Mouse (Mus musculus) kidney, embryonic 16.5 days (tissue): ENCODE measurements at regions not wholly inside any gene's neighbourhood (a gene's known extent, or its start where the extent isn't known, plus 50 kb on each side); places are given as distances from the start of the nearest gene placed in this dataset.
A peak's percentile ranks its signal among the peaks of the same experiment; 100 is the strongest.

Experiments used
- ATAC-seq: fragments of 200-750 bp; cut with Nextera tagmentation; 2 replicates; pipeline ENCODE4 v1.8.0; 2017; ENCODE audit warnings: moderate TSS enrichment; ENCODE audit not compliant: low FRiP score, low TSS enrichment
- H3K27ac ChIP-seq: fragments of 300-500 bp; sonication (generic); 2 replicates; pipeline ENCODE4 v1.5.1; 2014; ENCODE audit warnings: low read length
- H3K27me3 ChIP-seq: fragments of 300-500 bp; sonication (generic); 2 replicates; pipeline ENCODE4 v1.6.1; 2014; ENCODE audit warnings: low read length, control low read depth, mixed read lengths; ENCODE audit not compliant: insufficient read depth
- H3K36me3 ChIP-seq: fragments of 300-500 bp; sonication (generic); 2 replicates; pipeline ENCODE4 v1.6.1; 2014; ENCODE audit warnings: low read length, control low read depth, mixed read lengths; ENCODE audit not compliant: insufficient read depth
- H3K4me1 ChIP-seq: fragments of 300-500 bp; sonication (generic); 2 replicates; pipeline ENCODE4 v1.6.1; 2014; ENCODE audit warnings: low read length, control low read depth, mixed read lengths; ENCODE audit not compliant: insufficient read depth
- H3K4me2 ChIP-seq: fragments of 300-500 bp; sonication (generic); replicated peaks from 2 replicates; pipeline ENCODE4 v1.6.1; 2014; ENCODE audit warnings: low read depth, low read length
- H3K4me3 ChIP-seq: fragments of 300-500 bp; sonication (generic); 2 replicates; pipeline ENCODE4 v1.5.1; 2014; ENCODE audit warnings: mild to moderate bottlenecking, low read length
- H3K9ac ChIP-seq: fragments of 300-500 bp; sonication (generic); replicated peaks from 2 replicates; pipeline ENCODE4 v1.6.1; 2014; ENCODE audit warnings: low read length
- H3K9me3 ChIP-seq: fragments of 300-500 bp; sonication (generic); 2 replicates; pipeline ENCODE4 v1.6.1; 2016; ENCODE audit warnings: low read length, control low read depth
- WGBS: fragments of 180-500 bp; shearing (Covaris S2); extraction: QIAGEN DNeasy Blood & Tissue Kit; methylation state at CpG from one replicate; pipeline ENCODE4 v1.1.7; 2014; 5-methylcytosine and 5-hydroxymethylcytosine counted together

GRCm38 (mm10) chrX:42360973-42361372 is 128.5 kb upstream of the Tex13c2 start:
- Histone ChIP-seq H3K27me3 (no peaks in the 10 kb centered on the region; the same call in 1 of the 2 replicates), H3K9me3 (no peaks in the 10 kb centered on the region), H3K36me3 (no peaks in the 10 kb centered on the region), H3K4me1 (no peaks in the 10 kb centered on the region), H3K4me3 (no peak overlapping the region; the same call in 1 of the 2 replicates), H3K9ac (no peak overlapping the region), H3K4me2 (peak overlapping the region; percentile 55), H3K27ac (peak overlapping the region; percentile 48; the same call in 1 of the 2 replicates)
- no peak for ATAC-seq
- WGBS, result 41% methylated on average over 6 of the region's 6 CpGs

DNA sequence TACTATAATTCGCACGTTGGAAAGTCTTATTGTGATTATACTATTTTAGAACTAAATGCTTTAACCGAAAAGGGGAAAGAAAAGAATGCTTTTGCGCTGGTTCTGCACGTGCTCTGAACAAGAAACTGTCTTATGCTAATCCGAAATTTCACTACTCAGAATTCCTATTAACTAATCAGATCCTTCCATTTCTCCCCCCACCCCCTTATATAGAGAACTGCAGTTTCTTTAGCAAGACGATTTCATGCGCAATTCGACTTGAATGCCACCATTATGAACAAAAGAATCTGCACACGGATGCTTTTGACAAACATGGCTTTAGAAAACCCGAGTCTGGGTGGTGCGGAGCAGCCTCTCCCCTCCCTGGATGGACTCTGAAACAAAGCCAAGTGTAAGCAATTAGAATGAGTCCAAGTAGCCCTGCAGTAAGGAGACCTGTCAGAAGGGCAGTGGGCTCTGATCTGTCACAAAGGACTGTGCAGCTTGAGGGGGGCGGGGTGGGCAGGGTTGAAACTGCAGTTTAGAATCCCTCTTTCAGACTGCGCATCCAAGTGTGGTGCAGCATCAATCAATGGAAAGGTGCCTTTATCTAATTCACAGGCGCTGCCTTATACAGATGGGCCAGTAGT is 128.0 kb upstream of the Tex13c2 start:
- Histone ChIP-seq H3K36me3 (no peaks in the 10 kb centered on the region), H3K27me3 (no peaks in the 10 kb centered on the region; the same call in 1 of the 2 replicates), H3K4me3 (no peak overlapping the region), H3K9ac (no peak overlapping the region), H3K27ac (no peak overlapping the region), H3K9me3 (no peaks in the 10 kb centered on the region), H3K4me2 (0 out of 2 replicates have a peak overlapping the region, but pooled peaks have one; percentile 18), H3K4me1 (no peaks in the 10 kb centered on the region)
- WGBS, result 40% methylated on average over 15 of the region's 15 CpGs
- no peak for ATAC-seq

- H3K36me3 ChIP-seq, result no peaks in the 10 kb centered on the region
- H3K4me1 ChIP-seq, result no peaks in the 10 kb centered on the region
- H3K9ac ChIP-seq, result no peak overlapping the region
- no peak overlapping the region for H3K27ac ChIP-seq
- no peak for ATAC-seq
- no peak overlapping the region for H3K4me3 ChIP-seq
- H3K27me3 ChIP-seq, result no peaks in the 10 kb centered on the region
- H3K4me2 ChIP-seq, result no peak overlapping the region
- H3K9me3 ChIP-seq, result no peaks in the 10 kb centered on the region
- WGBS, result 63% methylated on average over 1 of the region's 1 CpGs
Measured at GRCm38 (mm10) chrX:42364137-42364536, 125.4 kb upstream of the Tex13c2 start.

DNA sequence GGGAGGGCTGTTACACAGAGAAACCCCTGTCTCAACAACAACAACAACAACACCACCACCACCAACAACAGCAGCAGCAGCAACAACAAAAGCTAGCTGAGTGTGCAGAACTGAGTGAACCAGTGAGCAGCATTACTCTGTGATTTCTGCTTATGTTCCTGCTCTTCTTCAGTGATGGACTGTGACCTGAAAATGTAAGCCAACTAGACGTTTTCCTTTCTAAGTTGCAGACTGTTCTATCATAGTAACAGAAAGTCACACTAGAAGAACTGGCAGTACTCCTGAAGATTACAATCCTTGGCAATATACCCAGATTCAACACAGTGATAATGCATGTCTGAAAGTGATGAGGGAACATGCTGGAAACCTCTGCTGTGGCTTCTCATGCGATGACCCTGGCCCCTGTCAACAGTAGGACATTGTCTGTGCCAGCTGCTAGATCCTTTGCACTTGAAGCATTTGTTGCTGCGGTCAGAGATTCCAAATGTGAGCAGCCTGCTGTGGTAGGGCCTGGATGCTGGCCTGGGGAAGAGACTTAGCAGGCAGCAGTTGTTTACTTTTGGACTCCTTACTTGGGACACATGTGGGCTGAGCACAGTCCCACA is 115.6 kb upstream of the Tex13c2 start:
- Histone ChIP-seq H3K4me2 (no peak overlapping the region), H3K4me3 (no peak overlapping the region), H3K9ac (no peak overlapping the region), H3K36me3 (no peaks in the 10 kb centered on the region), H3K27me3 (no peaks in the 10 kb centered on the region; the same call in 1 of the 2 replicates), H3K4me1 (no peaks in the 10 kb centered on the region), H3K27ac (no peak overlapping the region), H3K9me3 (no peaks in the 10 kb centered on the region)
- WGBS, result 68% methylated on average over 3 of the region's 3 CpGs
- ATAC-seq, result no peak

- no peaks in the 10 kb centered on the region for H3K9me3 ChIP-seq
- 73% methylated on average over 3 of the region's 3 CpGs for WGBS
- no peak overlapping the region for H3K27ac ChIP-seq
- H3K4me3 ChIP-seq, result no peak overlapping the region
- no peak for ATAC-seq
- H3K36me3 ChIP-seq, result no peaks in the 10 kb centered on the region
- no peaks in the 10 kb centered on the region for H3K4me1 ChIP-seq
- no peak overlapping the region for H3K9ac ChIP-seq
- no peaks in the 10 kb centered on the region for H3K27me3 ChIP-seq
- H3K4me2 ChIP-seq, result no peak overlapping the region
Measured at GRCm38 (mm10) chrX:42393836-42394556, 95.5 kb upstream of the Tex13c2 start.

- Histone ChIP-seq H3K27ac (no peak overlapping the region), H3K27me3 (no peaks in the 10 kb centered on the region), H3K4me2 (no peak overlapping the region), H3K9ac (no peak overlapping the region), H3K9me3 (no peaks in the 10 kb centered on the region), H3K4me3 (no peak overlapping the region), H3K4me1 (no peaks in the 10 kb centered on the region), H3K36me3 (no peaks in the 10 kb centered on the region)
- ATAC-seq, result no peak
- WGBS, result 78% methylated on average over 4 of the region's 4 CpGs
Measured at GRCm38 (mm10) chrX:42396441-42396840, 93.0 kb upstream of the Tex13c2 start.

DNA sequence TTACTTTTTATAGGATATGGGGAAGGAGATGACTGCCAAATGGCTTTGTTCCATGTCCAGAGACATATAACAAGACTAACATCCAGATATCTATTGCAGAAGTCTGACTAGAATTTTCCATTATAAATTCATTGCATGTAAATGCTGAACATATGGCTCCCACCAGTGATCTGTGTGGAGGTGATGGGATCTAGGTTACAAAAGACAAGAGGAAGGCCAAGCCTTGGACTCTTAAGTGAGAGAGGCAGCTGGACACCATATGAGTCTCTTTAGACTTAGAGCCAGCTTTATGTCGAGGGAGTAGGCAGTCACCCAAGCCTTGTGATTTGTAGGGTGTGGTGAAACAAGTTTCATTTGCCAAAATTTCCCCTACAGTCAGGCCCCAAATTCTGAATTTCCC is 90.7 kb upstream of the Tex13c2 start:
- Histone ChIP-seq H3K36me3 (no peaks in the 10 kb centered on the region), H3K27me3 (no peaks in the 10 kb centered on the region), H3K4me1 (no peaks in the 10 kb centered on the region), H3K4me3 (no peak overlapping the region), H3K27ac (peak overlapping the region; percentile 38; the same call in 1 of the 2 replicates), H3K4me2 (no peak overlapping the region), H3K9ac (no peak overlapping the region), H3K9me3 (no peaks in the 10 kb centered on the region)
- peak; percentile 88; the same call in 1 of the 2 replicates for ATAC-seq
- 50% methylated on average over 1 of the region's 1 CpGs for WGBS

DNA sequence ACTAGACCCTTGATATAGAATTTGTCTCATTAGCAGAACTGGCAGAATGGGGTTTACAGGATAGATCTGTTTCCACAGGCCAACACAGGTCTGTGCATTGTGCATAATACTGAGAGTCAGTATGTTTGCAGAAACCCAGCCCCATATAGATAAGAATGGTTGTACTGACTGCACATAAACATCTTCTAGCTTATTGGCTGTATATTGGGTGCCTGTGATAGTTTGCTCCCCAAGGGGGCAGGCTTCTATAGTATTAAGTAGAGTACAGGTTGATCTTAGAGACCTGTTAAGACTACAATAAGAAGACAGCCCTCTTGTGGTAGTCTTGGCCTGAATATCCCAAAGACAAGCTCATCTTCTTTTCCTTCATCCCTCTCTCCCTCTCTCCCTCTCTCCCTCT is 90.1 kb upstream of the Tex13c2 start:
- Histone ChIP-seq H3K27me3 (no peaks in the 10 kb centered on the region), H3K36me3 (no peaks in the 10 kb centered on the region), H3K9ac (no peak overlapping the region), H3K4me3 (no peak overlapping the region), H3K4me2 (no peak overlapping the region), H3K27ac (peak overlapping the region; percentile 43; the same call in 1 of the 2 replicates), H3K4me1 (no peaks in the 10 kb centered on the region), H3K9me3 (no peaks in the 10 kb centered on the region)
- no peak for ATAC-seq

DNA sequence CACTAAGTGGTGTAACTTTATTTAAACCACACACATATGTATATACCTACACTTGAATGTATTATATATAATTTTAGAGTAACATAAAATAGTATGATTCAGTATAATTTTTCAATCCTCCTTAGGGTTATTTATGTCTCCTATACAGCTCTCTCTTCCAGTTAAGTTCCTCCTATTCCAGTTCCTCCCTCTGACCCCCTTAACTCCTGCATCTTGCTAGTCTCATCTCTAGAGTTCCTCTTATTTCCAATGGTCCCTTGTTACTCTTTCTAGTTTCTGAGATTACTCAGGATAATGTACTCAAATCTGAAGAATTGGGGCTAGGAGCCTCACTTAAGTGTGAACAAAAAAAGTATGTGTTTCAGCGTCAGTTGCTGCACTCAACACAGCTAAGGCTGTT is 88.4 kb upstream of the Tex13c2 start:
- no peak for ATAC-seq
- Histone ChIP-seq H3K9me3 (no peaks in the 10 kb centered on the region), H3K27me3 (no peaks in the 10 kb centered on the region), H3K9ac (no peak overlapping the region), H3K36me3 (no peaks in the 10 kb centered on the region), H3K4me2 (no peak overlapping the region), H3K4me3 (no peak overlapping the region), H3K27ac (no peak overlapping the region), H3K4me1 (no peaks in the 10 kb centered on the region)
- WGBS, result 83% methylated on average over 1 of the region's 1 CpGs
